Mouse (Mus musculus): ENCODE results near the gene Commd8. TPM values are rescaled to one million over a fixed set of nuclear protein-coding genes. Genes with fewer than 3 reads are reported as not detected.
A peak's percentile ranks its signal among the peaks of the same experiment; 100 is the strongest.
"Not testable (repeated sequence)": the region's sequence is repeated elsewhere in the genome, so short reads cannot be mapped to it uniquely, and the experiment has no call there.

The Commd8 gene
- total RNA-seq, 2 experiments from 2014 or later, result 40.0 to 44.0 TPM

DNA sequence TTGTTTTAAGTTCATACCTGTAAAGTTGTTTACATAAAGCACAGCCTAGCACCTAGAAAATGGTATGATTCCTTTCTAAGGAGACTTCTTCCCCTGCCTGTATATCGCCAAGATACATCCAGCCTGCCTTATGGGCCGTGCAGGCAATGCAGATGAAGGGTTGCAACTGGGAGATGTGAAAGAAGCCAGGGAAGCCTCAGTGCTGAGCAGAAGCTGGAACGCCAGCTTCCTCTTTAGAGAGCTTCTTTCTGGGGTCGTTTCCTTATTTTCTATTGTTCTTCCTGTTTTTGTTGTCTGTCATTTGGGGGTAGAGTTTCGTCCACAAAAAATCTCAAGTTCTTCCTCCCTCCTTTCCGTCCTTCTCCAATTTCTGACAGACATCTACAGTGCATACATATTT, 2.1 kb upstream of the Commd8 start:
- peak in 1 of 2 experiments; percentile 44 for DNase-seq

DNA sequence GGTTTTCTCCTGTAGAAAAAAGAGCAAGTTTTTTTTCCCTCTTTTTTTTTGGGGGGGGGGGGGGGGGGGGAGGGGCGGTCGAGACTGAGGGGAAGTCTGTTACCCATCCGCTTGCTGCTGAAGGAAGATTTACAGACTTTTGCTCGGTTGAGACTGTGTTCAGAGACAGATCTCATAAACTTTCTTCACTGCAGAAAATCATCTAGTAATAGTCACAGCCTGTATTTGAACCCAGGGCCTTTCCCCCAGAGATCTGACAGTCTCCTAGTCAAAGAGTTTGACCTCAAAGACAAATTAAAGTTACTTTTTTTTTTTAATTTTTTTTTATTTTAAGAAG, 264 bp upstream of the Commd8 start:
- DNase-seq, result no peak

DNA sequence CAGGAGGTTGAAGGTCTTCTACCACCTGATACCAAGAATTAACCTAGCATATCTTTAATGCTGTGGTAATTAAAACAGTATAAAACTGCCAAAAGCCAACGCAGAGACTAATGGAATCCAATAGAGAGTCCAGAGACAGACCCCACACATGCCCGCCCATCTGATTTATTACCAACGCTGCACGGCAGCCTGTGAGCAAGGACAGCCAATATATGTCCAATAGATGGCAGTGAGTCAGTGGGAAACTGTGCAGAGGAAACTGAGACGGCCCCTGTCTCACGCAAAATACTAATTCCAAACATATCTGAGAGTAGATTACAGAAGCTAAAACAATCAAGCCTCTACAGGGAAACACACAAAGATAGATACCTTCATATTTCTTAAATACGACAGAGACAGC, 3.6 kb downstream of the Commd8 start:
- DNase-seq, result no peak

DNA sequence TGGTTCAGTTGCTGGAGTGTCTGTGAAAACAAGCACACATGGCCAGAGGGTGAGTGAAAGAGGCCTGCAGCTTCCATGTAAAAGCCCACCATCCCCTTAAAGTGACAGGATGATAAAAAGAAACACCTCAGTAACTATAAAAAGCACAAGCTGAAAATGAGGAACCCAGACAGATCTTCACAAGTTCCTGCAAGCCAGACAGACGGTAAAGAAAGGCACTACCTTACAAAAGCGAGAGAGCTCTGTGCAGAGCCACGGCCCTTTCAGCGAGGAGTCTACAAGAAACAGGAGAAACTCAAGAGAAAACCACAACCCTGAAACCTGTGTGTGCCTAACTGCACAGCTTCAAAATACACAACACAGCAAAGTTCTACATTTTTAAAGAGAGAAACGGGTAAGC, 5.1 kb downstream of the Commd8 start:
- no peak for DNase-seq

DNA sequence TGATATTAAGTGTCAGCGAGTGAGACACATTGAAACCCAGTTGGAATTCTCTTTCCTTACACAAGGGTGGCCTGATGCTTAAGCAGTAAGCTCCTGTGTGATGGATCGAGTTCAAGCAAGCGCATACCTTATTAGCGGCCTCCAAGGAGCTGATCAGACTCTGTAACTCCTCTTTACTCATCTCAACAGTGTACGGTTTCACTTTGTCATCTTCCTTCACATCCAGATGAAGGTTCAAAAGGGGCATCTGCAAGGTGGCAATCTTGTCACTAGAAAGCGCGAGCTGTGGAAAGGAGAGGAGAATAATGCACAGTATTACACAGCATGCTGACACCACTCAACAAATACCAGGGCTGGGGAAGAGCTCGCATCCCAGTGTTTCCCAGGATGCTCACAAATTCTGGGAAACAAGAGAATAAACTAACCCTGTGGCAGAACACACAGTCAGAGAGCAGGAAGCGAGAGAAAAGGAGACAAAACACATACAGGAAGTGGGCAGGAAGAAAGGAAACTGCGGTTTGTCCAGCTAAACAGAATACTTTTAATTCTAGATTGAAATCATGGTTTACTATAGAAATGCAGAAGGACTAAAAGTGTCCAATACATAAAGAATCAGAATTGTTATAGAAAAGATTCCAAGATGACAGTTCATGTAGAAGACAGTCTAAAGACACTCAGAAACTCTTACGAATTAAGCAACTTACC, 7.1 kb downstream of the Commd8 start:
- no peak for DNase-seq

DNA sequence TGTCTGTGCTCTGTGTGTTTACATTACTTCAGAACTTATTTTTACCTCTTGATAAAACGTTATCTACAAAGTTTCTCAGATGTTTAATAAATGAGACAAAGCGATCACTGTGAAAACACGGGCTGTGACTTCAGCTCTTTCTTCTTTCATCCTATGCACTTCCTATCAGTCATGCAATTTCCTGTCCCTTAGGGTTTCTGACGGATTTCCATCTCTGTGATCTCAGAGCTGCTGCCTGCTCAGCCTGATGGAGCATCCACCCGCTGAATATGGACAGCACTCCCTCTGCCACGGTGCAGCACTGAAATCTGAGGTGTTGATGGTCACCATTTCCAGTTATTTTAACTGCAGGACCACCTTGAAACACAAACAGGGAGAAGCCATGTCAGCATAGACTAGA, 8.5 kb downstream of the Commd8 start:
- no peak for DNase-seq

DNA sequence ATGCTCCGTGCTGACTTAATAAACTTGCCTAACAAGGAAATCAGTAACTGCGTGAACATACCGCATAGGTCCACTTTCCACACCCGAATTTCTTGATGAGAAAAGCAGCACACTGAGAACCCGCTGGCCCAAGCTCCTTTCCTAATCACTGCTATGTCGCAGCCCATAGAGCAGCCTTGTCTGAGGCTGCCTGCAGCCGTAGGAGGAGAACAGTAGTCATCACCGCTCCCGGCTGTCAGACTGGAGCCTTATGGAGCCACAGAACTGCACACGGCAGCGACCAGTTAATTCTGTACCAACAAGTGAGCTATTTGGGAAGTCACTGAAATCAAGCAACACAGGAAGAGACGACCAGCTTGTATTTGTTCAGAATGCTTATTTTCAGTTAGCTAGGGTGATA, 9.3 kb downstream of the Commd8 start:
- DNase-seq, result no peak

DNA sequence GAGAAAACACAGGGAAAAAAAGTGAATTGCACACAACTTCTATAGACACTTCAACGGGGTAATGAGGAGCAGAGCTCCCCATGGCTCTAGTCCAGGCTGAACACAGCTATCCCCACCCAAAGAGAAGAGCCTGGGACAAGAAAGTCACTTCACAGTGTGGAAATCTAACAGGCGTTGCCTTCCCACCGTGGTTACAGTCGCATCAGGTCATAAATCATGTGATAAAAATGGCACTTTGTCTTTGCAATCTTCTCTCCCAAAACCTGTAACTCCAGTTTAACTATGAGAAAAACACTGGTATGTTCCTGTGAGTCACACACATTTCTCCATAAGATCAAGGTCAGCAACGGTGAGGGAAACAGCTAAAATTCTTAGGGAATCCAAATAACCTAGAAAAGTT, 11.4 kb downstream of the Commd8 start:
- DNase-seq, result no peak

DNA sequence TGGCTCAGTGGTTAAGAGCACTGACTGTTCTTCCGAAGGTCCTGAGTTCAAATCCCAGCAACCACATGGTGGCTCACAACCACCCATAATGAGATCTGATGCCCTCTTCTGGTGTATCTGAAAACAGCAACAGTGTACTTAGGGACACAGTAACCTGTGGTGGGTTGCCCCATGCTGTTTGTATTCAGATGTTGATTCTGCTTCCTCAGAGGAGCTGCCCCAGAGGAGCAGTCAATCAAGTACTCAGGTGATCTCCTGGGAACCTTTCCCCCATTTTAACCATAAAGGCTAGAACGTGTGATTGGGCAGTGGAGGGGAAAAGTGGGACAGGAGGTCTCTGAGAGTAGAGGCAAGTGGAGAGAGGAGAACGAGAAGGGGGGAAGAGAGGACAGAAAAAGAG, 12.3 kb downstream of the Commd8 start:
- not testable (repeated sequence) for DNase-seq

DNA sequence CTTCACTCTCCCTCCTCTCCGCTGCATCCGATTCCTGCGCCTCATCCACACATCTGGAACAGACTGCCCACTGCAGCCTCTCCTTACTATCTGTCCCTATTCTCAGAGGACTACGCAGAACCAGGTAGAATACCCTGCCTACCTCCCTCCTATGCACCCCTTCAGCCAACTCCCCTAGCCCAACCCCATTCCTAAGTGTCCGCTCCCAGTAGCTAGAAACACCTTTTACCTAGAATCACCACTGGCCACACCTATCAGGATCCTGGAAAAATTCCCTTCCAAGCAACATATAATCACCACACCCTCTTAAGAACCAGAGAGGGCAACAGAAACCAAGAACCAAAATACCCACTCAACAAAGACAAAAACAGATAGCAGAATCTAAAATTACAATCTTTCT, 17.1 kb downstream of the Commd8 start:
- DNase-seq, result no peak

DNA sequence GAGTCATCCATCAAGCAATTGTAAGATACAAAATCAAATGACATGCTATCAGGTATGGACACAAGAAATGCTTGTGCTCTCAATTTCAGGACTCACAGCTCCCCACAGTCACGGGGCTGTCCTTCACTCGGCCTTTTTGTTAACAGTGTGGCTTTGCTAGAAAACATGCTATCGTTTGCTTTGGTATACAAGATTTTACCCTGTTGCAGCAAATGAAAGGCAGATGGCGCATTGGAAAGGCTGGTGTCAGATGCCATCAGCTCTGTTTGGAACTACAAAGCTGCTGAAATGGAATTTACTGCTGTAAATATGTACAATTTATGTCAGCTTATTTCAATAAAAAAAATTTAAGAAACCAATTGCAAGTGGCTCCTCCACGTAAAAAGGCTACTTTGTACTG, 19.3 kb downstream of the Commd8 start:
- no peak for DNase-seq

DNA sequence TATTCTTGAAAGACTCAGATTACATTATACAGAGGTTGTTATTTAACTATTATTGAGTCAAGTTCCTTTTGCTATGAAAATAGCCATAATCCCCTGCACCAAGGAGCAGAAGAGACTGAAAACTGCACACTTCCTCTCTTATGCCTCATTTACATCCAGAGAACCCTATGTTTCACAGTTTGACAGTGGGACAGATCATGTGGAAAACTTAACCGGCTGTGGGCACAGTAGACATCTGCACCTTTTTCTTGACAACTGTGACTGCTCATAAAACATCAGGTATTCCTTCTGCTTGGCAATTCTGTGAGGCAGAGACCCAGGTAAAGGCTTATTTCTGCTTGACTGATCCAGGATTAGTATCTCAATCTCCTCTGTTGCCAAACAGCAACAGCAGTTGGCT, 28.4 kb downstream of the Commd8 start:
- DNase-seq, result no peak

DNA sequence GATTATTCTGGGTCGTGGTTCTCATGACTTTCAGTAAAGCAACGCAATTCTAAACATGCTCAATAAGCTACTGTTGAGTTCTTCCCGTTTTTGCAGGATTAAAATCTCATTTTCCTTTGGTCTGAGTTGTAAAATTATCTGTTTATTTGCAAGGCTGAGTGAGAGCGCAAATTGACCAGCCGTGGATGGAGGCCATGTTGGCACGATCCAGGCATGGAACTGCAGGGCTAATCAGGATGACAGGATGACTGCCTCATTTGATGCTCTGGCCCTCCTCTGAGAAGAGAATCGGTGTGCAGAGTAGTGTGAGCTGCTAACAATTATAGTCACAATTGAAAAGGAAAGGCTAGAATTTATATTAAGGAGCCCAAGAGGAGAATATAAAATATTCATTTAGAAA, 29.7 kb downstream of the Commd8 start:
- DNase-seq, result no peak

DNA sequence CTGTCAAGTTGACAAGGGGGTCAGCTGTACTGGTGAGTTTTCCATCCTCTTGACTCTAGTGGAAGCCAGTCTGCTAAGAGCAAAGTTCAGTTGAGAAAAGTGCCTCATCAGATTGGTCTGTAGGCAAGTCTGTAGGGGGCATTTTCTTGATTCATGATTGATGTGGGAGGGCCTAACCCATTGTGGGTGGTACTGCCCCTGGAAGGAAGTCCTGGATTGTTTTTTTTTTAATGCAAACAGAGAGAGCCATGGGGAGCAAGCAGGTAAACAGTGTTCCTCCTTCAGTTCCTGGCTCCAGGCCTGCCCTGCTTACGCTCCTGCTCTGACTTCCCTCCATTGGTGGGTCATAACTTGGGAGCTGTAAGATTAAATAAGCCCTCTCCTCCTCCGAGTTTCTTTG, 34.1 kb downstream of the Commd8 start:
- no peak for DNase-seq

DNA sequence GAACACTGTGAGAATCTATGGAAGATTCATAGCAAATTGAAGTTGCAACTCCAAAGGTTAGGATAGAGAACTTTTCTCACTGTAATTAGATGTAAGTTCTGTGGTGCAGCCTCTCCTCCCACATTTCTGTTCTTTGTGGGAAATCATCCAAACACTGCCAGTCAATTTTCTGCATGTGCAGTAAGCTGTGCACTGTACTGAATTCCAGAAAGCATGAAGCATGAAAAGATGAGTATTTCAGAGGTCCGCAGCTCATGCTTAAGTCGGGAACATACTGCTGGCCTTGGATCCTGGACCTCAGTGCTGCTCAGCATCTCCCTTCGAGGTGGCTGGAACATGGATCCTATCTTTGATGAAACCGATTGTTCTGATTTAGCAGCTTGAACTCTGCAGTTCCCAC, 41.3 kb downstream of the Commd8 start:
- DNase-seq, result no peak

DNA sequence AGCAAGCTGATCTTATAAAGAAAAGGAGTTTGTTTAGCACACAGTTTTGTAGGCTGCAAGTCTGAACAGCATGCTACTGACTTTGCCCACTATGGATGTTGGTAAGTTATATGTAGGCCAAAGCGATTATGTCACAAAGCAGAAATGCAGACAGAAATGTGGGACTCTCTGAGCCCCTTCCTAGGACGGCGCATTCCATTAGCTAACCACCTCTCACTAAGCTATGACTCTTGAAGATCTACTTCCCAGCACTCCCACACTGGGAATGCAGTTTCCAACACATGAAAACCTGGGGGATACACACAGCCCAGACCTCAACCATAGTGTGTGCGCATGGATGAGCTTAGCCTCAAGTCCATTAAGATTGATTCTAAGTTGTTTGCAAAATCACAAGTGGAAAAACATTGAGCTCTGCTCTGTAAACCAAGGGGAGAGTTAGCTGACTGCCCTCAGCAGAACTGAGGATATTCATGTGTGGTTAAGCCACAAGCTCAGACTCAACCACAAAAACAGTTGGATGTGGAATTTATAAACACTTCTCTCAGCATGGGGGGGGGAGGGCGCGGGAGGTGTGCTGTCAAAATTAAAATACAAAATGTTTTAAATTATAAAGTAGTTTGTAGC, 45.5 kb downstream of the Commd8 start:
- no peak for DNase-seq
